Mouse (Mus musculus) spleen, adult 2 months (tissue): ENCODE data around the gene Mrtfb.

Source experiments
- CTCF ChIP-seq: fragments of 200-500 bp; IDR thresholded peaks from 2 replicates; pipeline ENCODE4 v1.5.1; 2011; ENCODE audit warnings: mild to moderate bottlenecking, inconsistent platforms; ENCODE audit not compliant: insufficient read depth, insufficient read length, insufficient replicate concordance; ENCODE audit errors: extremely low read depth
- POLR2A ChIP-seq: fragments of 200-500 bp; IDR thresholded peaks from 2 replicates; pipeline ENCODE4 v1.6.1; 2011; ENCODE audit warnings: low read depth, low read length, inconsistent platforms

- TF ChIP-seq CTCF (no peak), POLR2A (no peak)
Measured at GRCm38 (mm10) chr16:13217951-13218350, 38.3 kb upstream of the Mrtfb start.
